Mouse (Mus musculus): ENCODE data around the gene Prss36.
"Not testable (repeated sequence)": the region's sequence is repeated elsewhere in the genome, so short reads cannot be mapped to it uniquely, and the experiment has no call there.

The Prss36 gene

DNA sequence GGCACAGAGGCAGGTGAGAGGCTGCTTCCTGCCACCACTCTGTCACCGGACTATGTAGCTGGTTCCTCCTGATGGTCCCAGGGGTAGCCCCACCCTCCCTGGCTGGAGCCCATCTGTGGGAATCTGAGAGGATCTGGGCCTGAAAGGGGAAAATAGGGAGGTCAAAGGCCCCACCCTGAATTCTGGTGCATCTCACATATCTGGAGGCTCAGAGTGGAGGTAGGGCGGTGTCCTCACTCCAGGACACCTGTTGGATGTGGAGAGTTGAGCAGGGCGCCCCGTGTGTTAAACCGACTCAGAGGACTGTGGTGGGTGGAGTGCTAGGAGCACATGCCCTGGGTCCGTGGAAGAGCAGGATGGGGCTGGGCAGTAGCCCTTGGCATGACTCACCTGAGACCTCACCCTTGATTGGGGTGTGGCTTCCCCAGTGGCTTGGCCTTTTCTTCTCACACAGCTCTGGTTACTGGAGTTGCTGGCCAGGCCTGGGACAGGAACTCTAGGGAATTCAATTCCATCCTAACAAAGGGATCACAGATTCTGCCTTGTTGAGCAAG, at the start of gene Prss36:
Gene Prss36, minus strand, starts transcription at position 256 of the 554 bp plus-strand sequence.
- DNase-seq, result no peak

DNA sequence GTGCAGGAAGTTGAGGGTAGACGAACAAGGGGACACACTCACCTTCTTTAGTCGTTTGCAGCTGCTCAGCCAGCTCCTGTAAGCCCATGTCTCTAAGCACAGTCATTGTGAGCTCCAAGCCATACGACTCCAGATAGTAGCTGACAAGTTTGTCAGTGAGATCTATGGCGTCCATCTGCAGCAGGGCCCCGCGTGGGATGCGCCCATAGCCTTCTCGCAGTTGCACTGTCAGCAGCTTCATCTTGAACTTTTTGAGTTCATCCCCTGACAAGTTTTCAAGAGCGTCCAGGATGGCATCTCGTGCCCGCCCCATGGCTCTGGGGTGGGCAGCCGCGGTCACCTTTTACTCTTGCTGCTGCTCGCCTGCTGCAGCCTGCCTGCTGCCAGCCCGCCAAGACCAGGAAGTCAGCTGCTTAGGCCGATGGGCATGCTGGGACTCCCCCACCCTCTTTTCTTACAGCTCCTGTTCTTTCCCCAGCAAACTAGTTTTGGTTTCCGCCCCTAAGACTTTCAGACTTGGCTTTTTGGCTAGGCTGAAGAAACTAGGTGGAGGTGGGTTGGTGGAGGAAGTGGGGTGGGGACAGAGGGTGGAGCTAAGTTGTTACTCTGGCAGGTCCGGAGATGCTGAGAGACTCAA, 46.9 kb upstream of the Prss36 start, which contains the start of gene Pycard:
Gene Pycard, minus strand, starts transcription at position 527 of the 637 bp plus-strand sequence.
- no peak for DNase-seq

DNA sequence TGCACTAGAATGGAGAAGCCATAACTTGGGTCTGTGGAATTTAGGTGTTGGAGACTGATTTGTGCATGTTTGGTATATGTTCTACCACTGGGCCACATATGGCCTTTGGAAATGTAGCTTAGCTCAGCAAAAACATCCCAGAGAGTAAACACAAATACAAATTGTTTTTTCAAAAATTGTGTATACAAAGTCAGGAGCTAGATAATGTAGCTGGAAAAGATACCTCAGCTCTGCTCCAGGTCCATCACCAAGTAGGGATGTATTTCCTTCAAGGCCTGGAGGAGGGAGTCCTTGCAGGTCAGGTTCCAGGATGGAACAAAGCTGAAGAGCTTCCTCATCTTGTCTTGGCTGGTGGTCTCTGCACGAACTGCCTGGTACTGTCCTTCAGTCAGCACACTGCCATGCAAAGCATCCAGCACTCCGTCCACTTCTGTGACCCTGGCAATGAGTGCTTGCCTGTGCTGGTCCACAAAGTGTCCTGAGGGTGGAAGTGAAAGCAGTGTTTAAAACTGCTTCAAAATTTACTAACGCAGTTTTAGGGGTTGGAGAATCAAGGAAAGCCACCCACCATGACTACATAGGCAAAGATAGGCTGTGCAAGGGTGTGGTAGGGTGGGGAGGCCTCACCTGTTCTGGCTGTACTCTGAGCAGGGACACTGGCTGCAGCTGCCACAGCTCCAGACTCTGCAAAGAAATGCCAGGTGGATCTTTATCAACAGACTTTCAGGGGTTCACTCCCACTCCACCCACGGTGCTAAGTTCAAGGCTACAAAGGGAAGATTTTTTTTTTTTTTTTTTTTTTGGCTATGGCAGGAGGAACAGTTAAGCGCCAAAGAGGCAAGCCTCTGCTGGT, 46.2 kb upstream of the Prss36 start:
- DNase-seq, result no peak

DNA sequence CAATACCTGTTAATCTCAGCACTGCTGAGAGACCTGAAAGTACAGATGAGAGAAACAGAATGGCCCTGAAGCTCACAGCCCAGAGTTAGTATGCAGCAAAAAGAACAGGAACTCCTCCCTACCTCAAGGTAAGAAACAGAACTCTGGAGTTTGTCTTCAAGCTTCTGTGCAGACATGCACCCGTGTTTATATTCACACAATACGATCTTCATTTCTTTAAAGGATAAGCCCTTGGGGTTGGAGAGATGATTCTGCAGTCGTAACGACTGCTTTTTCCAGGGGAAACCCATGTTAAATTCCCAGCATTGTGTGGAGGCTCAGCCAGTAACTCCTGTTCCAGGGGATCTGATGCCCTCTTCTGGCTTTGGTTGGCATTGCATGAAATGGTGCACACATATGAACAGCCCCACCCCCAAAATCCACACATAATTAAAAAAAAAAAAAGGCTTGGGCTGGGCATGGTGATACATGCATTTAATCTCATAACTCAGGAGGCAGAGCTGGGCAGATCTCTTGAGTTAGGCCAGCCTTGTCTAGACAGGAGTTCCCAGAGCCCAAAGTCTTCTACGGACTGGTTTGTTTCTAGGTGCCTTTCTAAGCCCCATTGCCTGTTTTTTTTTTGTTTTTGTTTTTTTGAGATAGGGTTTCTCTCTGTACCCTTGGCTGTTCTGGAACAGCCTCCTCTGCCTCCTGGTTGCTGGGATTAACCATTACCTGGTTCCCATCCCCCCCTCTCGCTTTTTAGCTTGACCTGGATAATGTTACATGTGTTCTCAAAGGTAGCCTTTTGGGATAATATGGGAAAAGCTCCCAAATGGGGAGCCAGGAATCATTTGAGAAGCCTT, 45.3 kb upstream of the Prss36 start:
- no peak for DNase-seq

DNA sequence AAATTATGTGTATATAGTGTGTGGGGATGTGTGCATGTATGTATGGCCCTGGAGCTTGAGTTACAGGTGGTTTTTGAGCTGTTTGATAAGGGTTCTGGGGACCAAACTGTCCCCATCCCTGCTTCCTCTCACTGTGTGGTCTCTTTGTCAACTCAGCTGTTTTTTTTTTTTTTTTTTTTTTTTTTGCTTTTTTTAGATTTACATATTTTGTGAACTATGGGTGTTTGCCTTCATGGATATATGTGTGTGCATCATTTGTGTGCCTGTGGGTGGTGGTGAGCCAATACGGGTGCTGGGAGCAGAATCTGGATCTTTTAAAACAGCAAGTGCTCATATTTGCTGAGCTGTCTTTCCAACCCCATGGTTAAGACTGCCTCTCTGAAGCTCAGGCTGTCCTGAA, 42.4 kb upstream of the Prss36 start:
- no peak for DNase-seq

DNA sequence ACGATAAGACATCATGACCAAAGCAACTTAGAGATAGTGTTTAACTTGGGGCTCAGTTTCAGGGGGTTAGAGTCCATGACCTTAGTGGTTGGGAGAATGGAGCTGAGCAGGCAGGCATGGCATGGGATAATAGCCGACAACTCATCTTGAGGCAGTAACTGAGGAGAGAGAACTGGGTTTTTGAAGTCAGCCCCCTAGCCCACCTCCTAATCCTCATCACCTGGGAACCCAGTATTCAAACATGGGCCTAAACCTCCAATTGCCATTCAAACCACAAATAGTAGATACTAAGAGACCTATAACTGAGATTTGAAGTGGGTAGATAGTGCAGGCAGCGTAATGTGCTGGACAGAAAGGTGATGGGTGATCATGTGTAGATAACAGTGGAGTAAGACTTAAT, 34.1 kb upstream of the Prss36 start:
- no peak for DNase-seq

DNA sequence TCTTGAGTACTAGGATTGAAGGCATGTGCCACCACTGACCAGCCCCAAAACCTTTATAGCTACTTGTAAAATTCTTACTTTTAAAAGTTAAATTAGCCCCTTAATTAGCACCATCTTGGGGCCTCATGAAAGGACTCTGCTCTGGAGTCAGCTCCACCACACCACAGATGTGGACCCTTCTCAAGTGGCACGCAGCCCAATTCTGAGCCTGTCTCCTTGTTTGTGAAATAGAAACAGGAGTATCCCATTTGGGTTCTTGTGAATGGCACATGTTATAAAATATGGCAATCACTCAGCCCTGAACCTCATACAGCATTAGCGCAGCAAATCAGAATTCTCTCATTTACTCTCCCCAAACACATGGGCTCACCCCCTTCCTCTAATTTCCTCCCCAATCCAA, 32.3 kb upstream of the Prss36 start:
- DNase-seq, result no peak

DNA sequence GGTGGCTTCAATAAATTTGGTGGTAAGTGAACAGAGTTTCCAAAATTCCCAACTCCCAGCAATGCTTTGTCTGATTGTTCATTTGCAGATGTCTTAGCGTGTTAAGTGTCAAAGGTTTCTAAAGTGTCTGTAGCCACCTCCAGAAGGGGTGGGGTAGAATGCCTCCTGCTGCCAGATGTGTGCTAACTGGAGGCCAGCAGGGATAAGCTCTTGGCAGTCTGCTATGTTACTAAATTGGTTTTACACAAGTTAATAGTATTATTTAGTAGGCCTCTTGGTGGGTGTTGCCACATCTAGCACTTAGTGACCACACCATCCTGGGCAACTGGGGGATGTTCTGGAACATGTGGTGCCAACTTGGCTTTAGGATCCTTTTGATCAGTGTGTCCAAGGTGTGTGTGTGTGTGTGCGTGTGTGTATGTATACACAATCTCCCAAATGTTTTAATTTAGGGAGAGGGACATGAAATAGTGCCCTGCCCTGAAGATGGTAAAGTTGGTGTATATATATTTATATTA, 27.9 kb upstream of the Prss36 start:
- no peak for DNase-seq

DNA sequence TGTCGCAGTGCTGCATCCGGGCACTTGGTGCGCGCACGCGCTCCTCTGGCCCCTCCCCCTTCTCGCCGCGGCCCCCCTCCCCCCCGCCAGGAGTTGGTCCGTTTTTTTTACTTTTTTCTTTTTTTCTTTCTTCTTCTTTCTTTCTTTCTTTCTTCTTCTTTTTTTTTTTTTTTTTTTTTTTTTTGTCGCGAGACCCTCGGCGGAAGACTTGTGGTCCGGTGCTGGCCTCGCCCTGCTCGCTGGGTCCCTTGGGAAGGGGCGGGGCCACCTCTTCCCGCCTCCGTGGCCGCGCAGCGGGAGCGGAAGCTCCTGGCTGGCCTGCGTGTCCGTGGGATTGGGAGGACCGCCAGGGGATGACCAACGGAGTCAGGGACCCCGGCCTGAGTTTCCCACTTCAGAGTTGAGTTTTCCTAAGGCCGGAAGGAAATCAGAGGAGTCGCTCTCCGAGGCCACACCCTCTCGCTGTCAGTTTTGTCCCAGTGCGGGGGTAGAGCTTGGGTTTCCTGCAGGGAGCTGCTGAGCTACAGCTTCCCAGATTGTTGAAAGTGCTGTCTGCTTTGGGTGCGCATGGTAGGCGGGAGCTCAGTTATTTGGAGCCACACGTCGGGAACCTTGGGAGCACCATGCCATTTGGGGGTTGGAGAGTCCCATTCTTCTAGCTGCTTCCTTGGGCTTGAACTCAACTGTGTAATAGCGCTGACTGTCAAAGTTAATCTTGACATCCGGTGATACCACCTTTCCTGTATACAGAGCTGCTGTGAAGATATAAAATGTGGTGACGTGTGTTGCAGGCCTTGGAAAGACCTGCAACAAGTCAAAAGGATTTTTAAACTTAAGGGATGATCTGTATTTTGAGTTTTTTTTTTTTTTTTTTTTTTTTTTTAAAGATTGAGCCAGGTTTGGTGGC, 21.6 kb upstream of the Prss36 start:
- peak; percentile 70 for DNase-seq

DNA sequence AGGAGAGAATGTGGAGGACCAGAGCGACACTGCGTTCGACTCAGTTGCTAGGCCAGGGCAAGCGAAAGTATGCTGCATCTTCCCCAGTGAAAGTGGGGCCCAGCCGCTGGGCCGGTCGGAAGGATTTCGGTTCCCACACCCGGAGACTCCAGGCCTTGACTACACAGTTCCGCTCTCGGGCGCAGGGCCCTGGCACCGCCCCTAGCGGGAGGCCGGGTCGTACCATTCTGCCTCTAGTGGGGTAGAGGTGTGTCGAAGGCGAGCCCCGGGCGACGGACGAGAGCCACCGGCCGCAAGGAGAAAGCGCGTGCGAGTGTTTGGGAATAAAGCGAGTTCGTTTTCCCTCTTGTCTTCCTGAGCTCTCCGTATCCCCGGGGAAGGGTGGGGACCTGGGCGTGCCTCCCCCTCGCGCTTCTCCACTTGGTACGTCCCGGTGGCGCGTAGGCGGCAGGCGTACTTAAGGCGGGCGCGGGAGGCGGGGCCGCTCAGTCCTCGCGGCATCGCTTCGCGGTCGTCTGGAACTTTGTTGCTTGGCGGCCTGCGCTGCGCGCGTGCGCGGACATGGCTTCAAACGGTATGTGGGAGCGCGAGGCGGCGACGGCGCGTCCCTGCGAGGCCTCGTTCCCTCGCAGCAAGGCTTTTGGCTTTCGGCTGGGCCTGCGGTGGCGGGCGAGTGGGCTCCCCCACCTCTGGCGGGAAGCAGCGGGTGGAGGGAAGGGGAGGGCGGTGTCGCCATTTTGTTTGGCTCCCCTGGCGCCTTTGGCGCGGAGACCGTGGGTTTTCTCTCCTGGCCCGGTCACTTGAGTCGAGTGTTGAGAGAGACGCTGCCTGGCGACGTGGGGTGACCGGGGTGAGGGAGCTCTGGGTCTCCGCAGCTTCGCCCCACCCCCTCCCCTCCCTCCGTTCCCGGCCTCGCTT, 20.7 kb upstream of the Prss36 start, which contains the start of gene Fus:
Gene Fus, plus strand, starts transcription at position 454 of the 918 bp plus-strand sequence.
- DNase-seq, result peak; percentile 94

DNA sequence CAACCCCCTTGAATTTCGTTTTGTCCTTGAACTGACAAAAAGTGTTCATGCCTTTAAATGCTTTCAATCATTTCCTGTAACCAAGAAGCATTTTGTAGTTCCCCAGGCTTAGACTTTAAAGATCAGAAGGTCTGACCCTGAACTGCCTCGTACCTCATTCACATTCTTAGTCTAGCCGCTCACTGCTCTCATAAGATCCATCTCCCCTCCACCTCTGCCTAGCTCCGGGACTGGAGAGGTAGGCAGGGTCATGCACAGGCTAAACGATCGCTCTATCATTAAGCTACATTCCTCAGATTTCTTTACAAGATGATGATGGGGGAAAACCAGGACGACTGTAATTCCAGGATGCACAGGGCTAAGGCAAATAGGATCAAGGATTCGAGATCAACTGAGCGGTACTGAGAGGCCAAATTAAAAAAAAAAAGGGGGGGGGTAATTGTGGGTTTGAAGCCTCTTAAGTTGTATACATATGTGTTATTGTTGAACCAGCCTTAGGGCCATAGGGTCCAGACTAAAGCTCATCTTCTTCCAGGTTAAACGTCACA, 19.9 kb upstream of the Prss36 start:
- DNase-seq, result no peak

DNA sequence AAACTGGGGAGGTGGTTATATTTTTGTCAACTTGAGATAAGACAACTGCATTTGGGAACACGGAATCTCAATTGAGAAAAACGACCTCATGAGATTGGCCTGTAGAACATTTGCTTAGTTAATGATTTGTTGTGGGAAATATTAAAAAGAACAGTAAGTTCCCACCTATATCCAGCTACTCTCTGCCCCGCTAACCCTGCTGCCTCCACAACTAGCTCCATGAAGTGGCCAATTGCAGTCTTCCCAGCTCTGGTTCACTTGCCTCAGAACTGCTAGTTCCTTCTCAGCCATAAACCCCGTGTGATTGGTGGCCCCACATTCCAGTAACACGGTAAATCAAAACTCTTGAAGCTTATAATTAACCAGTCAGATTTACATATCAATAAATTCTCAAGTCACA, 12.8 kb upstream of the Prss36 start:
- DNase-seq, result no peak

DNA sequence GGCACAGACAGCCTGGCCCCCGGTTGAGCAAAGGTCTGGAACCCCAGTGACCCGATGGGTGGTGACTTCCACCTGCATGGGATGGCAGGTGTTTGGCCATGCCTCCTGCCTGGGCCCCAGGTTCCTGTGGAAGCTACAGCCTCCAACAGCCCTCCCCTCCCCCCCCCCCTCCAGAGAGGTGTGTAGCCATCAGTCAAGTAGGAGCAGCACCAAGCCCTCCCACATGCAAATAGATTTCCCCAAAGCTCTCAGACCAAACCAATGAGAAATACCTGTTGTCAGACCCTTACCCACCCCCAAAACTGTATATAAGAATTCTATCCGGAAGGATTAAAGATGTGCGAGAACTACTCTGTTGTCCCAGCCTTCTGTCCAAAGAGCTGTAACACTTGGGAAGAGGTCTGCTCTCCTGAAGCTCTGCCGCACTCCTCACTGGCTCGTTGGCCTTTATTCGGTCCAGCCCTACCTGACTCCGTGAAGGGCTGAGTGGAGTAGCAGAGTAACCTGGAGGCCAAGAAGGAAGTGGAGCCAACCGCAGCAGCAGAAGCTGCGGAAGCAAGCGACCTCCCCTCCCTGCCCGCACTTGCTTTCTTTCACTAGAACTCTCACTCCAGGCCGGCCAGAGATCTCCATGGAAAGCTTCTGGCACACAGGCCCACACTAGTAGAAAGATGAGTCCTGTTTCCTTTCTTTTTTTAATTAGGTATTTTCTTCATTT, 6.5 kb upstream of the Prss36 start:
- no peak for DNase-seq

DNA sequence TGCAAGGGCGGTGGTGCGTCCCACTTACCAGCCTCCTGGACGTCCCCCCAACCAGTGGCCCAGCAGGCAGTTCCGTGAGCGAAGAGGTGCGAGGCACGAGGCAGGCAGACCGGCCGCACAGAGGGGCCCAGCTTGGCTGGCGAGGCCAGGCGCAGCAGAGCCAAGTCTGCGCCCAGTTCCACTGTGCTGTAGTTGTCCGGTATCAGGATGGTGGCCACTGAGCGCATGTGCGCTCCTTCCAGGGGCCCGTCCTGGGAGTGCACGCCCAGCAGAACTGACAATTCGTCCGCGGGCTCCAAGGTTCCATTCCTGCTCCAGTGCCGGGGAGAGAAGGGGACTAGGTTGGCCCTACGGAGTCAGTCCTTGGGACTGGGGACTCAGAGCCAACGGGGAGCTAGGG, 1.9 kb downstream of the Prss36 start:
- no peak for DNase-seq

DNA sequence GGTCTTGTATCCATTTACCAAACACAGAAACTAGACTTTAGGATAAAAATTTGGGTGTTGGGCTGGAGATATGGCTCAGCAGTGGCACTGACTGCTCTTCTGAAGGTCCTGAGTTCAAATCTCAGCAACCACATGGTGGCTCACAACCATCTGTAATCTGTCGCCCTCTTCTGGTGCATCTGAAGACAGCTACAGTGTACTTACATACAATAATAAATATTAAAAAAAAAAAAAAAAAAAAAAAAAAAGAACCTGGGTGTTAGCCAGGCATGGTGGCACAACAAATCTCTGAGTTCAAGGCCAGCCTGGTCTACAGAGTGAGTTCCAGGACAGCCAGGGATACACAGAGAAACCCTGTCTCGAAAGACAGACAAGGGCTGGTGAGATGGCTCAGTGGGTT, 4.4 kb downstream of the Prss36 start:
- DNase-seq, result not testable (repeated sequence)

DNA sequence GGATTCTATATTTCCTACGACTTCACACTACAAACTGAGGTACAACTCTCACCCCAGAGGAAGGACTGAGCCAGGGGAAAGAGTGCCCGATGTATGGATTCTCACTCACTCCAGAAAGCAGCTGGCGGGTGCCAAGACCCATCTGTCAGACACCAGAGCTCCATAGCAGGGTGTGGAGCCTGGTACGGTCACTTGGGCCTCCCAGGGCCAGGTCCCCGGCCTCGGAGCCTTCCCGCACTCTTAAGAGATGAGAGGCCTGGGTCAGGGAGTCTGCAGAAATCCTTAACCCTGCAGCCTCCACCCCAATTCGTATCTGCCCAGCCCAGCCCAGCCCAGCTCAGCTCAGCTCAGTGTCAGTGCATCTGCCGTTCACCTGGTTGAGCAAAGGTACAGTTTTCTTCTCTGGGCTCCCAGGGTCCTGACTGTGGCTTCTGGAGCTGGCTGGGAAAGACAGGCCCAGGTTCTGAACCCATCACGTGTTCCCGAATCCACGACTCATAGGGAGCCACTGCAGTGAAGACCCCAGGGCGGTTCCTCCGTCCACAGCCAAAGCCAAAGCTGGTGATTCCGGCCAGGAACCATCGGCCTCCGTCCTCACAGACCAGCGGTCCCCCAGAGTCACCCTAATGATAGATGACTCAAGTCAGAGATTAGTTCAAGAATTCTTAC, 10.2 kb downstream of the Prss36 start:
- no peak for DNase-seq

DNA sequence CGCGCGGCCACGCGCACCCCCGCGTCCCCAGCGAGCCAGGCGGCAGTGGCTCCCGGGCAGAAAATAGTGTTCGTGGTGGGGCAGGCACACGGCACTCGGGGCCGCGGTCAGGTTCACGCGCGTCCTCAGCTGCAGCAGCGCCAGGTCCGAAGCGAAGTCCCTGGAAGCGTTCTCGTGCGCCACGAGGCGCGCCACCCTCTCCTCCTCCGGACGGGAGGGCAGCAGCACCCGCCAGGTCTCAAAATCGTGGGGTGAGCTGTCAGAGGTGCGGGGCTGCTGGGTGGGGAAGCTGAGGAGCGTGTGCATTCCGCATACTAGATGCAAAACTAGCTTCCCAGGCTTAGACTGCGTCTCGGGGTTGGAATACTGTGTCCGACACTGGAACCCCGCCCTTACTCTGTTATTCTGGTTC, 10.8 kb downstream of the Prss36 start:
- no peak for DNase-seq

DNA sequence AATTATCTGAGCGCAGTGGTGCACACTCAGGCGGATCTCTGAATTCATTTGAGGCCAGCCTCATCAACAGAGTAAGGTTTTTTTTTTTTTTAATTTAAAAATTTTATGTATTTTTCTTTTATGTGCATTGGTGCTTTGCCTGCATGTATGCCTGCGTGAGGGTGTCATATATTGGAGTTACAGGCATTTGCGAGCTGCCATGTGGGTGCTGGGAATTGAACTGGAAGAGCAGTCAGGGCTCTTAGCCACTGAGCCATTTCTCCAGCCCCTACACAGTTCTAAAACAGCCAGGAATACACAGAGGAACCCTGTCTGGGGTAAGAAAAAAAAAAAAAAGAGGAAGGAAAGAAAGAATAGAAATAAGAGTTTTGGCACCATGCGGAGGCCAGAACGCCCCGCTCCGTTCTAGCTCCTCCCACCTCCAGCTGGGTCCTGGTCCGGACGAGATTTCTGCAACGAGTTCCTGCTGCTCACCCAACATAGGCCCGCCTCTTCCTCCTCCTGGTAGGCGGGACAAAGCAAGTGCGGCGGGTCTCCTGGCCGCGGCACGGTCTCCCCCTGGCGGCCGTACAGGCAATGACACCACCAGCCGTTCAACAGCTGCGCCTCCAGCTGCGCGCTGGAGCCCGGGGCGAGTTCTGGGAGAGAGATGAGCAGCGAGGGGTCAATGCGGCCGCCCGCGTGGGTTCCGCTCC, 11.3 kb downstream of the Prss36 start:
- DNase-seq, result peak; percentile 95

Measured in right cerebral cortex, postnatal 25 days (tissue).